Mouse (Mus musculus) midbrain, embryonic 14.5 days (tissue): ENCODE measurements at regions not wholly inside any gene's neighbourhood (a gene's known extent, or its start where the extent isn't known, plus 50 kb on each side); places are given as distances from the start of the nearest gene placed in this dataset.
"Not testable (repeated sequence)": the region's sequence is repeated elsewhere in the genome, so short reads cannot be mapped to it uniquely, and the experiment has no call there.

Source experiments
- ATAC-seq: fragments of 200-750 bp; cut with Nextera tagmentation; 2 replicates; pipeline ENCODE4 v1.8.0; 2017; ENCODE audit warnings: moderate number of reproducible peaks, moderate library complexity; ENCODE audit not compliant: low FRiP score, low TSS enrichment
- DNase-seq: peaks from one replicate; pipeline ENCODE4 v3.0.0-alpha.2; 2015
- H3K27ac ChIP-seq: fragments of 300-500 bp; sonication (generic); replicated peaks from 2 replicates; pipeline ENCODE4 v1.5.1; 2014; ENCODE audit warnings: mild to moderate bottlenecking, low read depth, low read length, moderate library complexity
- H3K27me3 ChIP-seq: fragments of 300-500 bp; sonication (generic); 2 replicates; pipeline ENCODE4 v1.6.1; 2014; ENCODE audit warnings: low read length, control low read depth, mixed read lengths; ENCODE audit not compliant: control insufficient read depth, insufficient read depth
- H3K36me3 ChIP-seq: fragments of 300-500 bp; sonication (generic); 2 replicates; pipeline ENCODE4 v1.6.1; 2014; ENCODE audit warnings: low read length, control low read depth; ENCODE audit not compliant: control insufficient read depth, insufficient read depth
- H3K4me1 ChIP-seq: fragments of 300-500 bp; sonication (generic); 2 replicates; pipeline ENCODE4 v1.6.1; 2014; ENCODE audit warnings: mild to moderate bottlenecking, antibody characterized with exemption, low read length, control low read depth; ENCODE audit not compliant: control insufficient read depth, insufficient read depth
- H3K4me2 ChIP-seq: fragments of 300-500 bp; sonication (generic); 2 replicates; pipeline ENCODE4 v1.6.1; 2014; ENCODE audit warnings: mild to moderate bottlenecking, low read length, moderate library complexity
- H3K4me3 ChIP-seq: fragments of 300-500 bp; sonication (generic); replicated peaks from 2 replicates; pipeline ENCODE4 v1.5.1; 2014; ENCODE audit warnings: low read depth, low read length
- H3K9ac ChIP-seq: fragments of 300-500 bp; sonication (generic); replicated peaks from 2 replicates; pipeline ENCODE4 v1.6.1; 2014; ENCODE audit warnings: mild to moderate bottlenecking, low read length, moderate library complexity
- H3K9me3 ChIP-seq: fragments of 300-500 bp; sonication (generic); 2 replicates; pipeline ENCODE4 v1.6.1; 2016; ENCODE audit warnings: low read length, control low read depth, mixed read lengths; ENCODE audit not compliant: control insufficient read depth
- WGBS: fragments of 180-500 bp; shearing (Covaris S2); extraction: QIAGEN DNeasy Blood & Tissue Kit; methylation state at CpG from one replicate; pipeline ENCODE4 v1.1.7; 2014; 5-methylcytosine and 5-hydroxymethylcytosine counted together

GRCm38 (mm10) chr14:104731319-104731995, 209.0 kb upstream of the Rnf219 start:
- no peaks in the 10 kb centered on the region for H3K36me3 ChIP-seq
- H3K4me2 ChIP-seq = no peak overlapping the region
- no peak overlapping the region for H3K27ac ChIP-seq
- no peaks in the 10 kb centered on the region for H3K4me1 ChIP-seq
- no peak overlapping the region for H3K9ac ChIP-seq
- 85% methylated on average over 3 of the region's 3 CpGs for WGBS
- no peaks in the 10 kb centered on the region for H3K9me3 ChIP-seq
- no peak for DNase-seq
- no peak for ATAC-seq
- H3K4me3 ChIP-seq = no peak overlapping the region
- H3K27me3 ChIP-seq = no peaks in the 10 kb centered on the region

- WGBS = 94% methylated on average over 21 of the region's 24 CpGs
These were observed 193.2 kb upstream of the Rnf219 start for GRCm38 (mm10) chr14:104715651-104716050.

DNA sequence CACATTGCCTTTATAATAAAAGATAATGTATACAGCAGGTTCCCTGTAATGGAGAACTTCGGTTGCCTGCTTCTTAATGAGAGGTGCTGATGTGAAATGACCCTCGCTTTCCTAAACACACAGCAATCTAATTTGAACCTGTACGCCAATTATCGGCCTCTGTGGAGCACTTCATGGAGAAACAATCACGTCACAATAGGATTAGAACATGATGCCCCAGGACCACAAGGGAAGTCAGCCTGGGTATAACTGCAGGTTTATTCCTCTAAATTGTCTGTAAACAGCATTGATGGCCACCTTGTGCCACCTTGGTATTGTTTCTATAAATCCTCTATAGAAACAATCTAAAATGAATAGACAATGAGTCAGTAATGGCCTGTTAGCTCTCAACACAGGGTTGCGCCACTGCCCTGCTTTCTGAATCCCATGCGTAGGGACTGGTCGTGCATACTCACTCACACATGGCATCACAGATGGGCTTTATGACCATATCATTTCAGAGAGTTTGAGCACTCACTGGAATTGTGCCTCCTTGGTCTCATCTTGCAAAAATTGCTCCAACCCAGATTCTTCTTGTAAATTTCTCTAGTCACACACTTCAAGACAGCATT, 179.9 kb upstream of the Rnf219 start:
- H3K27me3 ChIP-seq = no peaks in the 10 kb centered on the region
- no peak overlapping the region for H3K9ac ChIP-seq
- H3K4me1 ChIP-seq = no peaks in the 10 kb centered on the region
- DNase-seq (no peak), ATAC-seq (no peak)
- no peaks in the 10 kb centered on the region for H3K36me3 ChIP-seq
- no peak overlapping the region for H3K27ac ChIP-seq
- H3K4me2 ChIP-seq = no peak overlapping the region
- H3K9me3 ChIP-seq = no peaks in the 10 kb centered on the region
- 68% methylated on average over 8 of the region's 8 CpGs for WGBS
- no peak overlapping the region for H3K4me3 ChIP-seq

More at GRCm38 (mm10) chr14:104715651-104716050, 193.2 kb upstream of the Rnf219 start:
- not testable (repeated sequence) for H3K4me1 ChIP-seq, H3K36me3 ChIP-seq, DNase-seq, ATAC-seq, H3K27ac ChIP-seq, H3K9me3 ChIP-seq, H3K27me3 ChIP-seq, H3K4me2 ChIP-seq, H3K9ac ChIP-seq, H3K4me3 ChIP-seq

DNA sequence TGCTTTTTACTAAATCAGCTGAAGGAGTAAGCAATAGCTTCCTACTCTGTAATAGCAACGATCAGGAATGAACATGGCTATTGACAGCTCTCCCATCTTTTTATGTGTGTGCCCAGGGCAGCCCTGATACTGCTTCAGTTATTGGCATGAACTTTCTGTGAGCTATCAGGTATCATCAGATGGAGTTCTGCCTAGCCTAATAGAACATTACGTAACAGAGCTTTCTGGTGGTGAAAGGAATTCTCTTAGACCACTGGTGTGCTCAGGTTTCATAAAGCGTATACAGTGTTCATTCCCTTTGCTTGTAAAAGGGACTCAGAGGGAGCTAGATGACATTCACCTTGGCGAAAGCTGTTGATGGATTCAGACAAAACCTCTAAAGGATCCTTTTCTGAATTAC, 176.5 kb upstream of the Rnf219 start:
- WGBS = 91% methylated on average over 4 of the region's 4 CpGs
- no peak for ATAC-seq

GRCm38 (mm10) chr14:104695101-104695500, 172.7 kb upstream of the Rnf219 start:
- Histone ChIP-seq H3K27ac (no peak overlapping the region), H3K9ac (no peak overlapping the region), H3K9me3 (no peaks in the 10 kb centered on the region), H3K4me2 (no peak overlapping the region), H3K27me3 (no peaks in the 10 kb centered on the region), H3K36me3 (no peaks in the 10 kb centered on the region), H3K4me3 (no peak overlapping the region), H3K4me1 (no peaks in the 10 kb centered on the region)
- 61% methylated on average over 4 of the region's 4 CpGs for WGBS
- DNase-seq (no peak), ATAC-seq (no peak)

More for the DNA sequence above, 176.5 kb upstream of the Rnf219 start:
- Histone ChIP-seq H3K27me3 (no peaks in the 10 kb centered on the region), H3K4me1 (no peaks in the 10 kb centered on the region), H3K9ac (no peak overlapping the region), H3K36me3 (no peaks in the 10 kb centered on the region), H3K4me3 (no peak overlapping the region), H3K9me3 (no peaks in the 10 kb centered on the region), H3K27ac (no peak overlapping the region), H3K4me2 (no peak overlapping the region)
- DNase-seq = no peak

GRCm38 (mm10) chr14:104694174-104694803, 171.8 kb upstream of the Rnf219 start:
- H3K27me3 ChIP-seq = no peaks in the 10 kb centered on the region
- H3K9ac ChIP-seq = no peak overlapping the region
- H3K9me3 ChIP-seq = no peaks in the 10 kb centered on the region
- H3K36me3 ChIP-seq = no peaks in the 10 kb centered on the region
- DNase-seq = peak; percentile 77
- peak; percentile 53; the same call in 1 of the 2 replicates for ATAC-seq
- 66% methylated on average over 14 of the region's 14 CpGs for WGBS
- no peak overlapping the region for H3K4me2 ChIP-seq
- H3K4me1 ChIP-seq = no peaks in the 10 kb centered on the region
- no peak overlapping the region for H3K4me3 ChIP-seq
- no peak overlapping the region for H3K27ac ChIP-seq

- no peaks in the 10 kb centered on the region for H3K36me3 ChIP-seq
- no peaks in the 10 kb centered on the region for H3K27me3 ChIP-seq
- no peak overlapping the region for H3K27ac ChIP-seq
- WGBS = 93% methylated on average over 5 of the region's 5 CpGs
- H3K9me3 ChIP-seq = no peaks in the 10 kb centered on the region
- ATAC-seq (no peak), DNase-seq (no peak)
- no peak overlapping the region for H3K4me3 ChIP-seq
- no peaks in the 10 kb centered on the region for H3K4me1 ChIP-seq
- H3K9ac ChIP-seq = no peak overlapping the region
- no peak overlapping the region for H3K4me2 ChIP-seq
These were observed 170.2 kb upstream of the Rnf219 start for GRCm38 (mm10) chr14:104692616-104693015.

- ATAC-seq (no peak), DNase-seq (no peak)
- 66% methylated on average over 3 of the region's 3 CpGs for WGBS
- Histone ChIP-seq H3K4me3 (no peak overlapping the region), H3K9ac (no peak overlapping the region), H3K27me3 (no peaks in the 10 kb centered on the region), H3K36me3 (no peaks in the 10 kb centered on the region), H3K4me1 (no peaks in the 10 kb centered on the region), H3K27ac (no peak overlapping the region), H3K9me3 (no peaks in the 10 kb centered on the region), H3K4me2 (no peak overlapping the region)
These were observed 166.0 kb upstream of the Rnf219 start for GRCm38 (mm10) chr14:104688440-104688839.
